Mouse (Mus musculus): ENCODE results near the gene Pacrg. TPM values are rescaled to one million over a fixed set of nuclear protein-coding genes. Genes with fewer than 3 reads are reported as not detected.

Gene Pacrg
- total and polyA plus RNA-seq, 2 experiments from 2014 or later, result 1.1 to 1.4 TPM

GRCm38 (mm10) chr17:10365501-10366482 is 474.3 kb downstream of the Pacrg start:
- H3K27me3 ChIP-seq (ENCODE audit: control insufficient read depth, insufficient read depth, low read length), result no peaks in the 10 kb centered on the region
- peaks cover 61% of the 10 kb centered on the region for H3K4me1 ChIP-seq (ENCODE audit: control insufficient read depth, insufficient read depth)
- no peaks in the 10 kb centered on the region for H3K9me3 ChIP-seq (replicated peaks; ENCODE audit: control insufficient read depth, low read length)
- WGBS, result 69% methylated on average over 13 of the region's 13 CpGs
- ATAC-seq (ENCODE audit: insufficient read depth, low read depth), result no peak
- DNase-seq (ENCODE audit: low spot score), result no peak
- H3K4me2 ChIP-seq (ENCODE audit: low read depth, low read length), result no peak overlapping the region
- no peaks in the 10 kb centered on the region for H3K36me3 ChIP-seq (replicated peaks; ENCODE audit: control insufficient read depth, insufficient read depth, low read length)
- H3K4me3 ChIP-seq (ENCODE audit: low read depth, low read length), result no peak overlapping the region
- H3K27ac ChIP-seq (ENCODE audit: low read depth), result peak overlapping the region; percentile 76
- TF ChIP-seq CTCF (IDR thresholded peaks at IDR 0.05; ENCODE audit: low read depth) (no peak), EP300 (IDR thresholded peaks at IDR 0.05; ENCODE audit: low read depth) (no peak)
- no peak overlapping the region for H3K9ac ChIP-seq (replicated peaks; ENCODE audit: low read depth, low read length)

GRCm38 (mm10) chr17:10363151-10363550 is 477.0 kb downstream of the Pacrg start:
- no peak for DNase-seq (ENCODE audit: low spot score)
- 80% methylated on average over 3 of the region's 3 CpGs for WGBS
- Histone ChIP-seq H3K9me3 (replicated peaks; ENCODE audit: control insufficient read depth, low read length) (no peaks in the 10 kb centered on the region), H3K4me1 (ENCODE audit: control insufficient read depth, insufficient read depth) (peaks cover 54% of the 10 kb centered on the region), H3K27me3 (ENCODE audit: control insufficient read depth, insufficient read depth, low read length) (no peaks in the 10 kb centered on the region), H3K4me3 (ENCODE audit: low read depth, low read length) (no peak overlapping the region), H3K4me2 (ENCODE audit: low read depth, low read length) (no peak overlapping the region), H3K27ac (ENCODE audit: low read depth) (no peak overlapping the region), H3K36me3 (replicated peaks; ENCODE audit: control insufficient read depth, insufficient read depth, low read length) (no peaks in the 10 kb centered on the region), H3K9ac (replicated peaks; ENCODE audit: low read depth, low read length) (no peak overlapping the region)
- no peak for ATAC-seq (ENCODE audit: insufficient read depth, low read depth)
- TF ChIP-seq EP300 (IDR thresholded peaks at IDR 0.05; ENCODE audit: low read depth), result no peak
- TF ChIP-seq CTCF (IDR thresholded peaks at IDR 0.05; ENCODE audit: low read depth), result no peak

- H3K9me3 ChIP-seq (replicated peaks; ENCODE audit: control insufficient read depth, low read length), result no peaks in the 10 kb centered on the region
- no peaks in the 10 kb centered on the region for H3K27me3 ChIP-seq (ENCODE audit: control insufficient read depth, insufficient read depth, low read length)
- H3K9ac ChIP-seq (replicated peaks; ENCODE audit: low read depth, low read length), result no peak overlapping the region
- H3K4me3 ChIP-seq (ENCODE audit: low read depth, low read length), result no peak overlapping the region
- ATAC-seq (ENCODE audit: insufficient read depth, low read depth), result no peak
- peaks cover 55% of the 10 kb centered on the region for H3K4me1 ChIP-seq (ENCODE audit: control insufficient read depth, insufficient read depth)
- no peak for DNase-seq (ENCODE audit: low spot score)
- H3K36me3 ChIP-seq (replicated peaks; ENCODE audit: control insufficient read depth, insufficient read depth, low read length), result no peaks in the 10 kb centered on the region
- WGBS, result 53% methylated on average over 7 of the region's 7 CpGs
- H3K27ac ChIP-seq (ENCODE audit: low read depth), result peak overlapping the region; percentile 64
- no peak for TF ChIP-seq EP300 (IDR thresholded peaks at IDR 0.05; ENCODE audit: low read depth)
- no peak overlapping the region for H3K4me2 ChIP-seq (ENCODE audit: low read depth, low read length)
These were observed 478.2 kb downstream of the Pacrg start for GRCm38 (mm10) chr17:10361882-10362291.

- Histone ChIP-seq H3K36me3 (replicated peaks; ENCODE audit: control insufficient read depth, insufficient read depth, low read length) (no peaks in the 10 kb centered on the region), H3K9ac (replicated peaks; ENCODE audit: low read depth, low read length) (no peak overlapping the region; the same call in 1 of the 2 replicates), H3K9me3 (replicated peaks; ENCODE audit: control insufficient read depth, low read length) (no peaks in the 10 kb centered on the region), H3K4me1 (ENCODE audit: control insufficient read depth, insufficient read depth) (peaks cover 56% of the 10 kb centered on the region), H3K27ac (ENCODE audit: low read depth) (peak overlapping the region; percentile 82), H3K4me2 (ENCODE audit: low read depth, low read length) (peak overlapping the region; percentile 6; the same call in 1 of the 2 replicates), H3K4me3 (ENCODE audit: low read depth, low read length) (no peak overlapping the region), H3K27me3 (ENCODE audit: control insufficient read depth, insufficient read depth, low read length) (no peaks in the 10 kb centered on the region)
- WGBS, result 45% methylated on average over 4 of the region's 4 CpGs
- ATAC-seq (ENCODE audit: insufficient read depth, low read depth), result peak; percentile 79
- peak; percentile 76 for DNase-seq (ENCODE audit: low spot score)
- no peak for TF ChIP-seq CTCF (IDR thresholded peaks at IDR 0.05; ENCODE audit: low read depth)
- no peak for TF ChIP-seq EP300 (IDR thresholded peaks at IDR 0.05; ENCODE audit: low read depth)
These were observed 479.4 kb downstream of the Pacrg start for GRCm38 (mm10) chr17:10360738-10361137.

GRCm38 (mm10) chr17:10359466-10359865 is 480.6 kb downstream of the Pacrg start:
- TF ChIP-seq EP300 (IDR thresholded peaks at IDR 0.05; ENCODE audit: low read depth) (no peak), CTCF (IDR thresholded peaks at IDR 0.05; ENCODE audit: low read depth) (no peak)
- WGBS, result 12% methylated on average over 14 of the region's 14 CpGs
- peaks cover 49% of the 10 kb centered on the region for H3K4me1 ChIP-seq (ENCODE audit: control insufficient read depth, insufficient read depth)
- no peak for ATAC-seq (ENCODE audit: insufficient read depth, low read depth)
- H3K36me3 ChIP-seq (replicated peaks; ENCODE audit: control insufficient read depth, insufficient read depth, low read length), result no peaks in the 10 kb centered on the region
- H3K4me2 ChIP-seq (ENCODE audit: low read depth, low read length), result no peak overlapping the region
- H3K27me3 ChIP-seq (ENCODE audit: control insufficient read depth, insufficient read depth, low read length), result no peaks in the 10 kb centered on the region
- DNase-seq (ENCODE audit: low spot score), result no peak
- peak overlapping the region; percentile 82 for H3K27ac ChIP-seq (ENCODE audit: low read depth)
- H3K9ac ChIP-seq (replicated peaks; ENCODE audit: low read depth, low read length), result no peak overlapping the region
- no peaks in the 10 kb centered on the region for H3K9me3 ChIP-seq (replicated peaks; ENCODE audit: control insufficient read depth, low read length)
- H3K4me3 ChIP-seq (ENCODE audit: low read depth, low read length), result no peak overlapping the region
